Mouse (Mus musculus) lung, adult 2 months (tissue): ENCODE results near the gene Psmd14. TPM values are rescaled to one million over a fixed set of nuclear protein-coding genes. Genes with fewer than 3 reads are reported as not detected.

ENCODE experiments used
- DNase-seq: peaks from one replicate; pipeline ENCODE4 v3.0.0; 2022
- H3K4me1 ChIP-seq: fragments of 200-500 bp; 2 replicates; pipeline ENCODE4 v1.6.1; 2011; ENCODE audit warnings: low read length; ENCODE audit not compliant: control insufficient read depth, insufficient read depth
- H3K4me3 ChIP-seq: fragments of 200-500 bp; replicated peaks from 2 replicates; pipeline ENCODE3; 2011; ENCODE audit warnings: low read depth, mild to moderate bottlenecking, control low read depth, low read length; ENCODE audit errors: extremely low read depth
- CTCF ChIP-seq: fragments of 200-500 bp; IDR thresholded peaks from 2 replicates; pipeline ENCODE4 v1.5.1; 2011; ENCODE audit warnings: mild to moderate bottlenecking, low read length, control low read depth; ENCODE audit not compliant: insufficient read depth
- POLR2A ChIP-seq: fragments of 200-500 bp; IDR thresholded peaks from 2 replicates; pipeline ENCODE4 v1.6.1; 2011; ENCODE audit warnings: low read depth, mild to moderate bottlenecking, control low read depth, low read length, borderline replicate concordance; ENCODE audit errors: extremely low read depth
- WGBS: fragments of 180-500 bp; shearing (Covaris S2); methylation state at CpG from one replicate; pipeline ENCODE4 v1.1.7; 2018; 5-methylcytosine and 5-hydroxymethylcytosine counted together
- polyA plus RNA-seq: library from polyadenylated mRNA; depleted of rRNA; stranded (reverse); fragments of >200 nt; gene quantifications from 2 replicates; pipeline ENCODE4 v1.2.3, GENCODE M21; 2012; rRNA removed

Gene Psmd14
- 7.3 and 15.0 TPM in 2 replicates for polyA plus RNA-seq

- peak within 1 kb of the TSS; percentile 93 for H3K4me3 ChIP-seq
- TF ChIP-seq CTCF, result no peak
- peak; percentile 42; the same call in 1 of the 2 replicates for TF ChIP-seq POLR2A
Measured at GRCm38 (mm10) chr2:61711108-61712040, at the start of gene Psmd14. Gene Psmd14, plus strand, starts transcription at chr2:61711694.

DNA sequence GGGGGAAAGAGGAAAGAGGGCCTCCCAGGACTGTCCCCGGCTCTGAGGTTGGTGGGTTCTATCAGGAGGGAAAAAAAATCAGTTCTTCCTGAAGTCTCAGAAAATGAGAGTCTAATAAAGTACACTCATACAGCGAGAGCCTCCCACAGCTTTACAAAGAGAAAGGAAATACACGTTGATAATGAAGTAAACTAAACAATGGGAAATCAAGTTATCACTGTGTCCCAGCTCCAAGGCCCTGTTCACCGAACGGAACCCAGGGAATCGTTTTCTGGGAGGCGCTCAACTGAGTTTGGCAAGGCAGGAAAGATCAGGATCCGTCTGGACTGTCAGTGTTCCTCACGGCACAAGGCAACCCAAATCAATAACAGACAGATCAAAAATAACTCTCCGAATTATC is 48.7 kb upstream of the Psmd14 start:
- Histone ChIP-seq H3K4me3 (no peak overlapping the region), H3K4me1 (peaks cover 9% of the 10 kb centered on the region)
- WGBS, result 47% methylated on average over 10 of the region's 10 CpGs
- TF ChIP-seq POLR2A (no peak), CTCF (no peak)
- DNase-seq, result no peak

More at GRCm38 (mm10) chr2:61711108-61712040, at the start of gene Psmd14:
- no peaks in the 10 kb centered on the region for H3K4me1 ChIP-seq
- 6% methylated on average over 43 of the region's 52 CpGs for WGBS
- DNase-seq, result peak; percentile 80

GRCm38 (mm10) chr2:61663573-61664241 is 47.8 kb upstream of the Psmd14 start:
- WGBS, result 59% methylated on average over 10 of the region's 10 CpGs
- TF ChIP-seq POLR2A (no peak), CTCF (no peak)
- DNase-seq, result no peak
- Histone ChIP-seq H3K4me3 (no peak overlapping the region), H3K4me1 (peaks cover 9% of the 10 kb centered on the region)

GRCm38 (mm10) chr2:61667420-61667819 is 44.1 kb upstream of the Psmd14 start:
- 85% methylated on average over 7 of the region's 7 CpGs for WGBS
- TF ChIP-seq CTCF (no peak), POLR2A (no peak)
- DNase-seq, result no peak
- no peak overlapping the region for H3K4me3 ChIP-seq
- peaks cover 5% of the 10 kb centered on the region; the same call in 1 of the 2 replicates for H3K4me1 ChIP-seq

DNA sequence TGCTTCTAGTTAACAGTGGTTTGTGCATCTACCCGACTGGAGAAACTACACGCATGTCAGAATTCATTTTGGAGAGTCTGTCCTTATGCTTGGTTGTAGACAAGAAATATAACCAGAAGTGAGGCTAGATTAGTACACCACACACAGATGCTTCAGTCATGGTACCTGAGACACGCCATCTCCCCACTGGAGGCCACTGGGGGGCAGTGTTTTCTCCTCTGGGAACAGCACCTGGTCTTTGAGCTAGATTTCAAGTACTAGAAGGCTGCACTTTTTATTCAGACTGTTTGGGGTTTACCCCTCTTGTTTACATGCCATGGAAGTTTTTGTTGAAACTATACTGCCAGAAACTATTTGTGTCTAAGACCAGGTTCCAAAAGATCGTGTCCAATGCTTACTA is 43.2 kb upstream of the Psmd14 start:
- 26% methylated on average over 4 of the region's 4 CpGs for WGBS
- Histone ChIP-seq H3K4me1 (peaks cover 5% of the 10 kb centered on the region; the same call in 1 of the 2 replicates), H3K4me3 (no peak overlapping the region)
- DNase-seq, result peak; percentile 48
- TF ChIP-seq POLR2A (no peak), CTCF (peak; percentile 65)

GRCm38 (mm10) chr2:61674555-61674954 is 36.9 kb upstream of the Psmd14 start:
- 95% methylated on average over 3 of the region's 3 CpGs for whole genome bisulfite sequencing
- no peaks in the 10 kb centered on the region for H3K4me1 ChIP-seq
- DNase-seq, result no peak
- no peak overlapping the region for H3K4me3 ChIP-seq
- TF ChIP-seq CTCF, result no peak
- TF ChIP-seq POLR2A, result no peak

DNA sequence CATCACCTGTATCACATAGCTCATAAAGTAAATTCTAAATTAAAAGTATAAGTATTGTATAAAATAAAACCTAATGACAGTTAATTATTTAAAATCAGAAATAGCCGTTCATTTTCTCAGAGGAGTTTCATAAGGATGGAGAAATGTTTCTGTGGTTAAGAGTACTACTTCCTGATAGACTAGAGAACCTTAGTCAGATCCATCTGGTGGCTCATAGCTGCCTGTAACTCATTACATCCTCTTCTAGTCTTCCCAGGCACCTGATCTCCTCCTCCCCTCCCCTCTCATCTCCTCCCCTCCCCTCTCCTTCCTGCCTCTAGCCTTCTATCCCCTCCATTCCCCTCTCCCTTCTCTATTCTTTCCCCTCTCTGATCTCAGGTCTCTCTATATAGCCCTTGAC is 29.9 kb upstream of the Psmd14 start:
- no peaks in the 10 kb centered on the region for H3K4me1 ChIP-seq
- 73% methylated on average over 1 of the region's 1 CpGs for WGBS
- no peak overlapping the region for H3K4me3 ChIP-seq
- TF ChIP-seq POLR2A (no peak), CTCF (no peak)
- DNase-seq, result no peak

- no peak for TF ChIP-seq POLR2A
- no peak for TF ChIP-seq CTCF
- 71% methylated on average over 1 of the region's 1 CpGs for WGBS
- no peak for DNase-seq
- H3K4me3 ChIP-seq, result no peak overlapping the region
- no peaks in the 10 kb centered on the region for H3K4me1 ChIP-seq
Measured at GRCm38 (mm10) chr2:61686533-61686932, 25.0 kb upstream of the Psmd14 start.

- no peaks in the 10 kb centered on the region for H3K4me1 ChIP-seq
- H3K4me3 ChIP-seq, result no peak overlapping the region
- no peak for DNase-seq
- WGBS, result 84% methylated on average over 3 of the region's 3 CpGs
- no peak for TF ChIP-seq POLR2A
- TF ChIP-seq CTCF, result no peak
Measured at GRCm38 (mm10) chr2:61689086-61689485, 22.4 kb upstream of the Psmd14 start.
